Mouse (Mus musculus) frontal cortex, postnatal 10 days (tissue): ENCODE results near the gene Cblc.
"Not testable (repeated sequence)": the region's sequence is repeated elsewhere in the genome, so short reads cannot be mapped to it uniquely, and the experiment has no call there.

Experiments used
- DNase-seq, 2 experiments: peaks; one replicate each; pipeline ENCODE4 v3.0.0; 2022; ENCODE audit warnings: low spot score in 2 of 2, mixed read lengths in 1 of 2

The Cblc gene

GRCm38 (mm10) chr7:19818875-19819274 lies 22.3 kb upstream of the Cblc start:
- DNase-seq, result no peak

GRCm38 (mm10) chr7:19818440-19818839 lies 21.8 kb upstream of the Cblc start:
- no peak for DNase-seq

- peak in 1 of 2 experiments; percentile 36 for DNase-seq
Observed at GRCm38 (mm10) chr7:19817382-19818105, 20.9 kb upstream of the Cblc start.

- DNase-seq, result peak; percentile 56 to 58
Observed at GRCm38 (mm10) chr7:19816224-19816771, 19.7 kb upstream of the Cblc start.

GRCm38 (mm10) chr7:19815296-19816223 lies 19.0 kb upstream of the Cblc start:
- no peak for DNase-seq

GRCm38 (mm10) chr7:19813579-19814122 lies 17.0 kb upstream of the Cblc start:
- DNase-seq, result no peak

GRCm38 (mm10) chr7:19813161-19813560 lies 16.6 kb upstream of the Cblc start:
- DNase-seq, result no peak

- no peak for DNase-seq
Observed at GRCm38 (mm10) chr7:19811114-19811513, 14.5 kb upstream of the Cblc start.

GRCm38 (mm10) chr7:19809369-19809768 lies 12.8 kb upstream of the Cblc start:
- no peak for DNase-seq

- DNase-seq, result no peak
Observed at GRCm38 (mm10) chr7:19806356-19806969, 9.9 kb upstream of the Cblc start.

- DNase-seq, result peak in 1 of 2 experiments; percentile 62
Observed at GRCm38 (mm10) chr7:19802995-19803394, 6.4 kb upstream of the Cblc start.

GRCm38 (mm10) chr7:19800764-19801163 lies 4.2 kb upstream of the Cblc start:
- no peak for DNase-seq

- DNase-seq, result no peak
Observed at GRCm38 (mm10) chr7:19796254-19796653, 355 bp downstream of the Cblc start.

- DNase-seq, result no peak
Observed at GRCm38 (mm10) chr7:19795236-19795635, 1.4 kb downstream of the Cblc start.

GRCm38 (mm10) chr7:19792701-19793630 lies 3.6 kb downstream of the Cblc start:
- DNase-seq, result no peak

GRCm38 (mm10) chr7:19791504-19791903 lies 5.1 kb downstream of the Cblc start:
- DNase-seq, result not testable (repeated sequence)

GRCm38 (mm10) chr7:19789904-19790347 lies 6.7 kb downstream of the Cblc start:
- peak; percentile 57 to 84 for DNase-seq

- no peak for DNase-seq
Observed at GRCm38 (mm10) chr7:19785874-19786458, 10.6 kb downstream of the Cblc start.

GRCm38 (mm10) chr7:19784764-19785535 lies 11.7 kb downstream of the Cblc start:
- no peak for DNase-seq
